Mouse (Mus musculus): ENCODE measurements around the gene Casp9. TPM values are rescaled to one million over a fixed set of nuclear protein-coding genes. Genes with fewer than 3 reads are reported as not detected.

The Casp9 gene
- total RNA-seq, 2 experiments from 2014 or later: 5.6 to 8.0 TPM

DNA sequence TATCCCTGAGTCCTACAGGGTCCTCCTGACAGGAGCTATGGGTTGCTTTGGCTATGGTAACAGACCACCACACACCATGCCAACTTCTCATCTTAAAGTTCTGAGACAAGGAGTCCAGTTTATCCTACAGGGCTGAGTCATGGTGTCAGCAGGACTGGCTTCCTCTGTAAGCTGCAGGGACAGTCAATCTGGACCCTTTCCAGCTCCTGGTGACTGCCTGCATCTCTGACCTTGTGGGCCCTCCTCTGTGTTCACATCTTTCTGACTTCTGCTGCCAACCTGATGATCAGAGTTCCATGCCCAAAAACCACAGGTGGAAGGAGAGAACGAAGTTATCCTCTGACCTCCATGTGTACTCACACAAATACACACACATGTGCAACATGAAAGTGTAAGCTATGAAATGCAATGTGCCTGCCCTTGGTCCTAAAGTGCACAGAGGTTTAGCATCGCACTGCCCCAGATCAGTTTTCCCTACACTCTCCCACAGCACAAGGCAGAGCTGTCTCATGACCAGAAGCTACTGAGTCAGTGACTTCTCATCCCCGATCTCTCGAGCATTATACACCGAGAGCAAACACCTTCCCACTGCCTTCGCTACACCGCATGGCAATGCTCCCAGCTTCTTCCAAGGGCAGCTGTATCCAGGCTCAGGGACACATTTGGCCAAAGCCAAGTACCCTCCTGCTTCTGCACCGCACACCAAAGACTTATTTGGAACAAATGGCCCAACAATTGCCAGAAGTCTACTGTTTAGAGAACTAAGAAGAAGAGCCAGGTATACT lies 12.0 kb upstream of the Casp9 start:
- no peak for DNase-seq

DNA sequence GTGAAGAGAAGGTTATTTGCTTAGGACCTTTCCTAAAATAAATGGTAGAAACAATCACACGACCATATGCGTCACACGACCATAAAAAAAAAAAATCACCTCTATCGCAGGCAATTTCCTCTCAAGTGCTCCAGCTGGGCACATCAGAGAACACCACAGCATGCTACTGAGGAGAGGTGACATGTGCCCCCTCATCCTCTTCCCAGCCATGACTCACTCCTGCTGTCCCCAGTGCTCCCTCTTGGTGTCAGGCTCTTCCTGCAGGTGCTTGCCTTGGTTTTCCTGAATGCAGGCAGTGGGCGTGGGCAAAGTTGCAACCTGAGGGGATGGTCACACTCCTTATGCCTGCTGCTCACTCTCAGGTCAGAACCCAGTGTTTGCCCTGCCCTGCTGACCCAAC lies 8.6 kb upstream of the Casp9 start:
- no peak for DNase-seq

DNA sequence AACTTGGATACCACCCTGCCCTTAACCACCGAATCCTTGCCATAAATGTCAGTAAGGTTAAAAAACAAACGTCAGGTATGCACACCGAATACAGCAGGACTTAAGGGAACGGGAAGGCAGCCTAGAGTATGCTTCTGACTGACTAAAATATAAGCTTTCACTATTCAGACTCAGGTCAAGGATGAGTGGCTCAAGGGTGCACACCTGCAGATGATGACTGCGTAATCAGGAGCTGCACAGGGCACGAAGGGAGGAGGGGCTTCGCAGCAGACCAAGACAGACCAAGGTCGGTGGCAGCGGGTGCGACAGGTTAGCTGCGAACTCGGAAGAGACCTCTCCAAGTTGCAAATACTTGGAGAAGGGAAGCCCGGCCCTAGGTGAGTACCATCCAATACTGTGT lies 7.3 kb upstream of the Casp9 start:
- no peak for DNase-seq

DNA sequence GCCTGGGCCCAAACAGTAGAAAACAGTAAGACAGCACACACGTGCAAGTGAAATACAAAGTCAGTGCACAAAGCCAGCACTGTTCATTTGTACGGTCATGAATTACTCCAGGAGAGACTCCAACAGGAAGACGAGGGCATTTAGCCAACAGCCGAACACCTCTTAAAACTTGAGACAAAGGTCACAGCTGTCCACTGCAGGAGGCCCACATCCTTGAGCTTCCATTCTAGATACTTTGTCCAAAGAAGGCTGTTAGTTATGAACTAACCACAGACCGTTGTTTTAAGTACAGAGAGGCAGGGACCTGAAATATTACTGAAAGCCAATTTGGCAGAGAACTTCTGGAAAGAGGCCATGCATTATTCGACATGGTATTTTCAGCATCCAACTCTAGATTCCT lies 6.4 kb upstream of the Casp9 start:
- DNase-seq: no peak

DNA sequence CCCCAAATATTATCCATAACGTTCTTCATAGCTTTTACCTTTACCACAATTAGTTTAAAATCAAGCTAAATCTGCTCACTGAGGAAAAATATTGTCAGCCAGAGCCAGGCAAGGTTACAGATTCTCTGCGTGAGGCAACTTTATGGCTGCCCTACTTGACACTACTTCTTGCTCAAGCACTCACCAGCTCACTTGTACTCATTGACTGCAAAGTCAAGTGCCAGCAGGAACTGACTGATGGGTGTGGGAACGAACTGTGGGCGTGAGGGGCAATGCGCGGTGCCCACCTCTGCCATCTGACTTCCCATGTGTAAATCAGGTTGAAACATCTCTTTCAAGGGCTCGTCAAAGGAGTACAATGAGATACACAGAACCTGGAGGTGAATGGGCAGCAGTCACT lies 6.0 kb upstream of the Casp9 start:
- no peak for DNase-seq

DNA sequence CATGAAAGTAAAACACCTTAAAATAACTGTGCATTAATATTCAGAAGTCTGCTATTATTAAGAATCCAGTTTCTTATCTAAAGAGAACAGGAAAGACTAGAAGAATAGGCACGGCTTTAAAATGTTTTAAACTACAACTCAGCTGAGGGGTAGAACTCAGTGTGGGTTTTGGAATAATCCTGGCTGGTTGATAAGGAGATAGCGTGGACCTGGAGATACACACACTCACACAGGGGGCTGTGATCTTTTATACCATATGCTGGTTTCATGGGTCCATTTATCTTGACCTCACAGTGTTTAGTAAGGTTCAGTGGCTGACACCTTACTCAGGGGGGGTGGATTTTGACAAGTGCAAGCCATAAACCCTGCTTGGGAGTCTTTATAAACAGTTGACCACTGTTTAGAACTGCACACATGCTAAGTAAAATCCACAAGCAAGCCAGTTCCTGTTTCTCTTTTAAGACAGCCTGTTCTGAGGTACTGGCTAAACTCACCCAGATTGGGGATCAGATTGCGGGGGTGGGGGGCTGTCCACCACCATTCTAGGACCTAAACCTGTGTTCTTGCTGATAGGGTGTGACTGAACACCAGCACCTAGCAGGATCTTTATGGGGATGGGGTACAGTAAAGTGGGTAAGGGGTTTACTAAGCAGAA lies 3.7 kb upstream of the Casp9 start:
- DNase-seq: no peak

DNA sequence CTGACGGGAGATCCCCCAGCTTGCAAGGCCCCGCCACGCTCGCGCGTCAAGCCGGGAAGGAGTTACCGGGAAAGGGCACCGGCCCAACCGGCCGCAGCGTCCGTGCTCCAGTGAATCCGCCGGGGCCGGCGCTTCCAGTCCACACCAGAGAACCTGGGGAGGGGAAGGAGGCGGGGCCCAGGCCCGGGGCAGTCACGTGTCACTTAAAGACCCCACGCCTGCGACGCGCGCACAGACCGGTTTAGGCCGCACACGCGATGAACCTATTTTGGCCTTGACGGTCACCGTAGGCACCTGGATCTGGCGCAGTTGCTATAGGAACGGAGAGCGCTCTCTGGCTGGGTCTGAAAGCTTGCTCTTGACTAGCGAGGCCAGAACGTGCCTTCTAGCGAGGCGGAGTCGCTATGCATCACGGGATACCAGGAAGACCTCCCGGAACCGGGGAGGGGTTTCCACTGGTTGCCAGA lies 2.9 kb upstream of the Casp9 start, which contains the start of gene Dnajc16:
TSS of gene Dnajc16 (minus strand) at position 408 of the 467 bp plus-strand sequence.
- DNase-seq: peak; percentile 93

DNA sequence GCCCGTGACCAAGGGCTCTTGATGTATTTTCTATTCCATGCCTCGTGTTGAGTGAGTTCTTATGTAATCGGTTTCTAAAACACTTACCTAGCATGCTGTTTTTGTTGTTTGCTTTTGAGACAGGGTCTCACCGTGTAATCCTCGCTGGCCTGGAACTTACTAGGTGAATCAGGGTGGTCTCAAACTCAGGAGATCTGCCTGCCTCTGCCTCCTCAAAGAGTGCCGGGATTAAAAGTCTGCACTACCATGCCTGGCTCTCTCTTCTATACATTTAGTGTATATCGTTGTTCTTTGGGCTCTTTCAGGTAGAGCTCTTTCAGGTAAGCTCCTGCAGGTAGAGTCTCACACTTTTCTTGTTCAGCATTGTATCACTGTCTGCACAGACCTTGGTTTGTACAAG lies 1.9 kb upstream of the Casp9 start:
- no peak for DNase-seq

DNA sequence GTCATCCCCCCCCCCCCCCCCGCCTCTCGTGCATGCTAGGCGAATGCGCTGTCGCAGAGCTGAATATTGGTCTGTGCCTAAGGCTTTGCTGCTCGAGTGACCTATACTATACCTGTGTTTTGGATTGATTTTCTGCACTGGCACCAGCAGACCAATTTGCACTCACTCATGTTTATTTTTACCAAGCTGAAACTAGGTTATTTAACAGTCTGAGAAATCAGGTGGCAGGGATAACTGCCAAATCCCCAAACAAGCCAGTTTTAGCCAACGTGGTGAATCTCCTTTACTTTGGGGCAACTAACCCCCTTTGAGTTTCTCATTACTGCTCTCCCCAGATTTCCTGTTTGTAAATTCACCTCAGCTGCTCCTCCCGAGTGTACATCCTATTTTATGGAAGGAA lies 1.5 kb upstream of the Casp9 start:
- DNase-seq: no peak

DNA sequence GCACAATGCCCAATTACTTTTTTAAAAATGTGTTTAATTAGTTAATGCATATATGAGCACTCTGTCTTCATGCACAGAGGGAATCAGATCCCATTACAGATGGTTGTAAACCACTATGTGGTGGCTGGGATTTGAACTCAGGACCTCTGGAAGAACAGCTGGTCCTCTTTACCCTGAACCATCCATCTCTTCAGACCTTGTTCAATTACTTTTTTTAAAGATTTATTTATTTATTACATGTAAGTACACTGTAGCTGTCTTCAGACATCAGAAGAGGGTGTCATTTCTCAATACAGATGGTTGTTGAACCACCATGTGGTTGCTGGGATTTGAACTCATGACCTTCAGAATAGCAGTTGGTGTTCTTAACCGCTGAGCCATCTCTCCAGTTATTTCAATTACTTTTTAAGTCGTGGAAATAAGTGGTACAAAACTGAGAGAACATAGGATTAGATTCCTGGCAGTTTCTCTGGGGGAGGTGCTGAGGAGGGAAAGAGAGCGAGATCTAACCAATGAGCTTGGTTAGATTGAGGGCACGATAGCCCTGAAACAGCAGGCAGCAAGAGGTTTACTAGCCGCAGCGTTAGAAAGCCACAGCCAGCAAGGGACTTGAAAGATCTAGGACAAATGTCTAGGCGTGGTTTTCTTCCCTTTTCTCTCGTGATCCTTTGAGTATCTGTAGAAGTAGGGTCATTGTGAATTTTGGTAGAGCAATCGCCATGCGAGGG lies 694 bp upstream of the Casp9 start:
- no peak for DNase-seq

DNA sequence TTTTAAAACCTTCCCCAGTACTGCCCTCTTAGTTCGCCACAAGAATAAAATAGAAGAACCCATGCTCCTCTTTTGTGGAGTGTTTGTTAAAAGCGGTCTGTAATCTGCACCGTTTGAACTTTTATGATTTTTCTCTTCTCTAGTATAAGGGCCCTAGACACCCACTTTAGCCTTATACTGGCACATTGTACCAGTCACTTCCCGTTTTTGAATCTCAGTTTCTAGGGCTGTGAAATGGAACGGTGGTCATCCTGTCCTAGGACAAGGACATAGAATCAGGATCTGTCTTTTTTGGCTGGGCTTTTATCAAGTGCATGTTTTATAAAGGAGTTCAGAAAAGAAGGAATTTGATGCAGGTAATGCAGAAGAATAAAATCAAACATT lies 732 bp downstream of the Casp9 start:
- no peak for DNase-seq

DNA sequence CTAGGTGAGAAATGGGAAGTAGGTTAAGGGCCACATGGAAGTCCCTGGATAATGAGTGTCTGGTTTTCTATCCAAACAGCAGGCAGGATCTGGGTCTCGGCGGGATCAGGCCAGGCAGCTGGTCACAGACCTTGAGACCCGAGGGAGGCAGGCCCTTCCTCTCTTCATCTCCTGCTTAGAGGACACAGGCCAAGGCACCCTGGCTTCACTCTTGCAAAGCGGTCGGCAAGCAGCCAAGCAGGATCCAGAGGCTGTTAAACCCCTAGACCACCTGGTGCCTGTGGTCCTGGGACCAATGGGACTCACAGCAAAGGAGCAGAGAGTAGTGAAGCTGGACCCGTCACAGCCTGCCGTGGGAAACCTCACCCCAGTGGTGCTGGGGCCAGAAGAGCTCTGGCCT lies 2.9 kb downstream of the Casp9 start:
- DNase-seq: no peak

DNA sequence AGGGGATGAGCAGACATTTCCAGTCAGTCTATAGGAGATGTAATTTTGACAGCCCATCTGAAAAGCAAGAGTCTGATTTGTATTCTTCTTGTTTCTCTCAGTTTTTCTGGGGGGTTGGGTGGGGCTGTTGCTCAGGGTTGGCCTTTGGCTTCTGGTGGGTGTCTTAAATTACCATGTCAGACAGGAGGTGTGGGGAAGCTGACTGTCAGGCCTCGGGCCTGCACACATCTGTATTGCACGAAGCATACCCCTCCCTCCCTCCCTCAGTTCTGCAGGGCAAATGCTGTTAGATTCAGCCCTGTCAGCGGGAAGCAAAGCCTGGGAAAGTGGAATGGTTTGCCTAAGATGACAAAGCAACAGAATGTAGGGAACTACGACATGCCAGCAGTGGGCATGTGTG lies 3.5 kb downstream of the Casp9 start:
- no peak for DNase-seq

DNA sequence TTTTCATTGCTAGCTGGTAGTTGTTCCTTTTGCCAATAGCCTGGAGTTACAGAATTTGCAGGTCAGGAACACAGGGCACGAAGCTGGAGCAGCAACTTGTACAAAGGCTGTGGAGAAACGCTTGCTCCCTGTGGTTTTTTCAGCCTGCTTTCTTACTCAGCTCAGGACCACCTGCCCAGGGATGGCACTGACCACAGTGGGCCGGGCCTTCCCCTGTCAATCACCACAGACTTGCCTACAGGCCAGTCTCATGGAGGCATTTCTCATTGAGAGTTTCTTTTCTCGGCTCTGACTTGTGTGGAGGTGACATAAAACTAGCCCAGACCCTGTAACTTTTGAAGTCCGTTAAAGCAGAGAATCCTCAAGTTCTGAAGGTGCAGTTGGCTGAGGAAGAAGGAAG lies 4.1 kb downstream of the Casp9 start:
- no peak for DNase-seq

DNA sequence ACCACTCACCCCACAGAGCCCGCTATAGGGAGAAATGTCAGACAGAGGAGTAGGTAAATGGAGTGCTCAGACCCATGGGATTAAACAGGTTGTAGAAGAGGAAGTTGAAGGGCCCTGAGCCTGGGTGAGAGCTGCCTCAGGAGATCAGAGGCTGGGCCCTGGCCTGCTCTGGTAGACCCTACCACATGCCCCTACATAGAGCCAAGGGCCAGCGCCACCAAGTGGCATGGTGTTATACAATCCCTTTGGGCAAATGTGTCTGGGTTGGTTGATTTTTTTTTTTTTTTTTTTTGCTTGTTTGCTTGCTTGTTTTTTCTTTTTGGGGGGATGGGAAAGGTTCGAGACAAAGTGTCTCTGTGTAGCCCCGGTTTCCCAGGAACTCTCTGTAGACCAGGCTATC lies 10.7 kb downstream of the Casp9 start:
- DNase-seq: no peak

DNA sequence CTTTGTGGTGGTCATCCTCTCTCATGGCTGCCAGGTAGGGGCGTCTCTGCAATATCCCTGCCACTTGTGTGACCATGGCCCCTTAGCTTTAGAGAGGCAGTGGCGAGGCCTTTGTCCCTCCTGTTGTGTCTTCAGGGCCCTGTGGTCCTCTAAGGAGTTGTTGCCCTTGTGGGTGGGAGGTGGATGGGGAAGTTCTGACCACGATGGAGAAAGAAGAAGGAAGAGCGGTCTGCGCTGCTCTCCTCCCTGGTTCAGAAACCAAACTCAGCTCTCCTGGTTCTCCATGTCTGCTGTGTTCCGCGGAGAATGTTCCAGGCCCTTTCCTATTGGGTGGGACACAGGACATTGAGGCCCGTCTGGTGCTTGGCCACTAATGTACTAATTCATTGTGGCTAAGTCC lies 12.5 kb downstream of the Casp9 start:
- DNase-seq: no peak

DNA sequence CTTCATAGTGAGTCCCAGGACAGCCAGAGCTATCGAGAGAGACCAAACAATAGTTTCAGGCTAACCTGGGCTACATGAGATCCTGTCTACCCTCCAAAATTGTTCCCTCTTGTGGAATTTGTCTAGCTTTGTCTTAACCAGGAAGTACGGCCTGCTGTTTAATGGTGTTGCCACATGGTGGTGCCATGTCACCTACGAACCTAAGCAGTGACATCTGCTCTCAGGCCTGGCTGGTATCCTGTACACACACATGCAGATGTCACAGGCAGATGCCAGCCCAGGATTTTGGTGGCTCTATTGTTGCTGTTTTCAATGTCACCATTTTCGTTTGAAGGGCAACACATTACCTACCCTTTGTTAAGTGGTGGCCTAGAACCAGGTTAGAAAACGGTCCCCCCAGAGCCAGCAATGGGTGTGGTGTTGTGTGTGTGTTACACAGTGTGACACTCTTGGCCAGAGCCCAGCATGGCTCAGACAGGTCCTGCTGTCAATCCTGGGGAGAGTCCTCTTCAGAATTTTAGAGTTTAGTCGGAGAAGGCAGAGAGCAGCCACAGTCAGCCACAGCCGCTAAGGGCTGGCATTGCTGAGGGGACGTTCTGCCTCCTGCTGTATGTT lies 16.5 kb downstream of the Casp9 start:
- DNase-seq: no peak

DNA sequence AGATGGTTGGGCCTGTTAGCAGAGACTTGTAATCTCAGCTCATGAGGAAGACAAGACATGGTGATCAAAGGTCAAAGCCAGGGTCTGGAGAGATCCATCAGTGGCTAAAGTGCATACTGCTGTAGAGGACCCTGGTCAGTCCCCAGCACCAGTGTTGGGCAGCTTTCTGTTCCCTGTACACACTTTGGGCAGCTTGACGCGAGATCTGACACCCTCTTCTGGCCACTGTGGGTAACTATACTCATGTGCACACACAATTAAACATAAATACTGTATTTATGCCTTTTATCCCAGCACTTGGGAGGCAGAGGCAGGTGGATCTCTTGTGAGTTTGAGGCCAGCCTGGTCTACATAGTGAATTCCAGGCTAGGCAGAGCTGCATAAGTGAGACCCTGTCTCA lies 17.6 kb downstream of the Casp9 start:
- DNase-seq: no peak

DNA sequence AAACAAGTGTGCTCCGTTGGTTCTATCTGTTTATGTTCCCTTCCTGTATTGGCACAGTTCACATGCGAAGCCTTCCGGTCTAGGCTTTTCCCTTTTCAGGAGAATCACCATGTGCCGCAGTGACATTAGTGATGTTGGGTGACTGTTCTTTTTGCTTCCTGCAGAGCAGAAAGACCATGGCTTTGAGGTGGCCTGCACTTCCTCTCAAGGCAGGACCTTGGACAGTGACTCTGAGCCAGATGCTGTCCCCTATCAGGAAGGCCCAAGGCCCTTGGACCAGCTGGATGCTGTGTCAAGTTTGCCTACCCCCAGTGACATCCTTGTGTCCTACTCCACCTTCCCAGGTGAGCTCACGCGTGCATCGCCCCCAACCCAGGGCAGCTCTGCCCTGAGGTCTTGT lies 18.0 kb downstream of the Casp9 start:
- no peak for DNase-seq

DNA sequence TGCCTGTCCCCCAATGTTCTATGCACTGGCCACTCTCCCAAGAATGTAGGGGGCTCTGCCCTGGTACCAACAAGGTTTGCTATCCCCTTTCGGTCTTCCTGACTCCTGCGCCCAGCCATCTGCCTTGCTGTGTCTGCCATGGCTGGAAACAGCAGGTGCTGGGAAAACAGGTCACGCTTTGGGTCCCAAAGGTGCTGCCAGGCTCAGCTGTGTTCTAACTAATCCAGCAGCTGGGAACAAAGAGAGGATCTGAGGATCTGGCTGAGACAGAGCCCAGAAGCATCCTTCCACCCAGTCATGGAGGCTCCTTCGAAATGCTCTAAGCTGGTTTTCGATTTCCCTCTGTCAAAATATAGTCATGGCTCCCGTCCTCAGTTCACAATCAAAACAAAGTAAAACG lies 22.9 kb downstream of the Casp9 start:
- no peak for DNase-seq

DNA sequence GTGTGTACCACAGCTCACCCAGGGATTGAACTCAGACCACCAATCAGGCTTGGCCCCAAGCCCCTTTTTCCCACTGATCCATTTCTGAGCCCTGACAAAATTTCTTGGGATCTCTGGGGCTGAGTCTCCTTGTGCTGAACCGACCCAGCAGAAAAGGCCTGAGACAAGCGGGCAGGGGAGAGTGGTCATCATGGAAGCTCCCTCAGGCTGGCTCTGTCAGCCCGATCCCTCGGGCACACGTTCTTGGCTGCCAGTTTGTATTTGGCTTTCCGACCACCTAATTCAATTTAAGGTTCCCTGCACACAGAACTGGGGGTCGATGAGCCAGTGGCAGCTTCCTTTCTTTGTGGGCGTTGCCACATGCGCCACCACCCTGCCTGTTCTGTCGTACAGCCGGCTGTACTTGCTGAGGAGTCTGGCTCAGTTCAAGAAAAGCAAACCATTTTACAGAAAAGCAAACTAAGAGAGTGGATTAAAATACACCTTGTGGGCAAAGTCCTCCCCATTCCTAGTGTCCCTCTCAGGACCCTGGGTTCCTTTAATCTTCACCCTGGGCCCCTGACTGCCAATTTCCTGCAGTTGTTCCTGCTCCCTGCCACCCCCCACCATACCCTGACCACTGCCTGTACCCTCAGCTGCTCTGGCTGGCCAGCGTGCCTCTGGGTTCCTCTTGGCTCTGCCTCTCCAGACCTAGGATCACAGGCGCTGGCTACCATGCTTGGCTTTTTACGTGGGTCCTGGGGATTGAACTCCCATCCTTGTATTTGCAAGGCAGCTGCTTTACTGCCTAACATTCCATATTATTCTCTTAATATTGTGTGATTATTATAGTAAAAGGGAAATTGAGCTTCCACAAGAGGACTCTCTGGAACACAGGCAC lies 23.6 kb downstream of the Casp9 start:
- no peak for DNase-seq

DNA sequence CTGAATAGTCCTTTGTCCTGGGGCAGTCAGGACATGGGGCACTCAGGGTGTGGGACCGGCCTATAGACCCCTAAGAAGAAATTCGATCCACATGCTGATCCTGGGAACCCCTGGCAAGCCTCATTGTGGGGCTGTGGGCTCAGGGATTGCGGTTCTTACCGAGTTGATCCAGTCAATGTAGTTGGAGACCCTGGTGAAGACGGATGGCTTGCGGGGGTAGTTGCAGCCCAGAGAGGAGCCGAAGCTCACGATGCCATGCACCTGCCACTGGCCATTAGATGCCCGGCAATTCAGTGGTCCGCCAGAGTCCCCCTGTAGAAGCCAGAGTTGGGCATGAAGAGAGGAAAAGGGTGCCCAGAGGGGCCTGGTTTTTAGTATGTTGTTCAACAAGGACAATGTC lies 24.3 kb downstream of the Casp9 start:
- no peak for DNase-seq

Measured in gastrocnemius, postnatal 10 days (tissue).